Mouse (Mus musculus): ENCODE measurements around the gene Dmrta2.

GRCm38 (mm10) chr4:109982681-109983265, 4.9 kb downstream of the Dmrta2 start:
- TF ChIP-seq GATA1 (IDR thresholded peaks at IDR 0.05; ENCODE audit: borderline replicate concordance, low read length) (no peak), FLI1 (IDR thresholded peaks at IDR 0.05; ENCODE audit: low read length) (no peak)
